Mouse (Mus musculus): ENCODE results near the gene Bscl2.
A peak's percentile ranks its signal among the peaks of the same experiment; 100 is the strongest.
"Not testable (repeated sequence)": the region's sequence is repeated elsewhere in the genome, so short reads cannot be mapped to it uniquely, and the experiment has no call there.

Gene Bscl2

GRCm38 (mm10) chr19:8871267-8872186 is 34.3 kb downstream of the Bscl2 start, which contains the start of gene Ubxn1:
Gene Ubxn1 (plus strand): TSS chr19:8871496.
- peak; percentile 97 for DNase-seq (ENCODE audit: low spot score)

GRCm38 (mm10) chr19:8872266-8872840 is 35.1 kb downstream of the Bscl2 start:
- no peak for DNase-seq (ENCODE audit: low spot score)

GRCm38 (mm10) chr19:8875031-8875430 is 37.8 kb downstream of the Bscl2 start:
- no peak for DNase-seq (ENCODE audit: low spot score)

- peak; percentile 92 for DNase-seq (ENCODE audit: low spot score)
Measured at GRCm38 (mm10) chr19:8880311-8881033, 43.2 kb downstream of the Bscl2 start, which contains the start of gene Uqcc3. Gene Uqcc3 (minus strand): TSS chr19:8880923.

GRCm38 (mm10) chr19:8881034-8881392 is 43.7 kb downstream of the Bscl2 start:
- no peak for DNase-seq (ENCODE audit: low spot score)

- no peak for DNase-seq (ENCODE audit: low spot score)
Measured at GRCm38 (mm10) chr19:8883616-8884015, 46.3 kb downstream of the Bscl2 start, which contains the start of the genes Lbhd1 and Gm49403. Gene Lbhd1 (plus strand): TSS chr19:8883732. Gene Gm49403 (plus strand): TSS chr19:8883930.

- no peak for DNase-seq (ENCODE audit: low spot score)
Measured at GRCm38 (mm10) chr19:8886916-8887584, 49.8 kb downstream of the Bscl2 start.

GRCm38 (mm10) chr19:8887585-8888463 is 50.6 kb downstream of the Bscl2 start:
- no peak for DNase-seq (ENCODE audit: low spot score)

GRCm38 (mm10) chr19:8888511-8889385 is 51.5 kb downstream of the Bscl2 start, which contains the start of the genes 1810009A15Rik and Gm49416:
Gene 1810009A15Rik (plus strand): TSS chr19:8888853.
Gene Gm49416 (plus strand): TSS chr19:8888926.
- peak; percentile 97 for DNase-seq (ENCODE audit: low spot score)

- DNase-seq (ENCODE audit: low spot score) = peak; percentile 93
Measured at GRCm38 (mm10) chr19:8892829-8893766, 55.8 kb downstream of the Bscl2 start, which contains the start of gene Ints5. Gene Ints5 (plus strand): TSS chr19:8893005.

- DNase-seq (ENCODE audit: low spot score) = no peak
Measured at GRCm38 (mm10) chr19:8895397-8895960, 58.2 kb downstream of the Bscl2 start.

- DNase-seq (ENCODE audit: low spot score) = not testable (repeated sequence)
Measured at GRCm38 (mm10) chr19:8896231-8896630, 59.0 kb downstream of the Bscl2 start.

- peak; percentile 41 for DNase-seq (ENCODE audit: low spot score)
Measured at GRCm38 (mm10) chr19:8897211-8897864, 60.1 kb downstream of the Bscl2 start.

GRCm38 (mm10) chr19:8897865-8898495 is 60.7 kb downstream of the Bscl2 start, which contains the start of gene Ganab:
Gene Ganab (plus strand): TSS chr19:8898071.
- DNase-seq (ENCODE audit: low spot score) = peak; percentile 98
